ENCODE assay signal across 8 mouse cellular contexts in the genomic region with DNA sequence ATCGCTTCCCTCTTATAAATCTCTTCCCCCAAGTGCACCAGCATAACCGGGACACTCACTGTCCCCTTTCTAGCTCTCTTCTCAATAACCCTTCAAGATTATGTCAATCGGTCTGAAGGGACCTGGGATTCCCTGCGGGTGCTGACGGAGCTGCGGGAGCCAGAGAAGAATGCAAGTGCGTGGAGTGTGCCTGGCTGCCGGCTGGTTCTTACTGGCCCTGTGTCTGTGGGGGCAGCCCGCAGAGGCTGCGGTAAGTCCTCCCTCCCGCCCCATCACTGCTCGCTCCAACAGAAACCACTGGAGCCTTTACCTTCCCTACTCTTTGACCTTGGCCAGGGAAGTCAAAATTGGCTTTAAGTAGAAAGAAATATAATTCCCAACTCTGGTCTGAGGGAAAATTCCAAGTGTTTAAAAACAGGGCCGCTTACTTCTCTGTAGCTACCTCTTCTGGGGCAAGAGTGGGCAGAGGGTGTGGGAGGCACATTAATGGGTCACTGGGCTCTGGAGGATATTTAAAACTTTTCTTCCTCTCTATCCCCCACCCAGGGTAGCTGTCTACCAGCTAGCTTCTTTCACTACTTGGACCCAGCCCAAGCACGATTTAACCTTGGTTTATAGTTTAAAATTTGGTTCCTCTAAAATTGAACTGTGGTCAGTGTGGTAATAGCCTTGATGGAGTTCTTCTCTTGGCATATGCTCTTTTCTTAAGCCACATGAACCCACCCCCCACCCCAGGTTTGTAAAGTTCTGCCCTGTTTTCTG. TPM values are rescaled to one million over a fixed set of nuclear protein-coding genes. Genes with fewer than 3 reads are reported as not detected.
DNase-seq lines count a peak whose midpoint lies in the region; ATAC-seq and TF ChIP-seq lines count a peak whose summit lies in the region.

No protein-coding gene starts in this region.

- no peak for TF ChIP-seq EP300 in ES-Bruce4 (IDR thresholded peaks at IDR 0.05; ENCODE audit: insufficient read depth, low read depth, low read length)
- no peak for TF ChIP-seq EP300 in liver, postnatal 0 days (IDR thresholded peaks at IDR 0.05; ENCODE audit: low read depth)

- peak overlapping the region; percentile 71 for H3K4me3 ChIP-seq in ES-Bruce4 (ENCODE audit: low read depth, low read length)
- peak overlapping the region; percentile 40 for H3K4me3 ChIP-seq in forebrain, embryonic 15.5 days
- H3K4me3 ChIP-seq in intestine, postnatal 0 days (ENCODE audit: low read depth, low read length) = peak overlapping the region; percentile 43
- H3K4me3 ChIP-seq in liver, postnatal 0 days (ENCODE audit: low read depth, low read length) = peak overlapping the region; percentile 43
- H3K4me3 ChIP-seq in stomach, embryonic 16.5 days (replicated peaks; ENCODE audit: low read length) = peak overlapping the region; percentile 64

- H3K27me3 ChIP-seq in ES-Bruce4 (ENCODE audit: control insufficient read depth, insufficient read depth, low read length, poor library complexity, severe bottlenecking) = no peaks in the 10 kb centered on the region
- no peaks in the 10 kb centered on the region for H3K27me3 ChIP-seq in forebrain, embryonic 15.5 days
- H3K27me3 ChIP-seq in intestine, postnatal 0 days (replicated peaks; ENCODE audit: control insufficient read depth, insufficient read depth, low read length) = 0 out of 2 replicates have a peak, but pooled peaks cover 6% of the 10 kb centered on the region
- H3K27me3 ChIP-seq in liver, postnatal 0 days (ENCODE audit: insufficient read depth, low read length) = peaks cover 2% of the 10 kb centered on the region; the same call in 1 of the 2 replicates
- H3K27me3 ChIP-seq in stomach, embryonic 16.5 days (ENCODE audit: control insufficient read depth, insufficient read depth, low read length) = peaks cover 9% of the 10 kb centered on the region; the same call in 1 of the 2 replicates

- TF ChIP-seq CTCF in ES-Bruce4 (IDR thresholded peaks at IDR 0.05; ENCODE audit: low read depth, low read length) = no peak
- TF ChIP-seq CTCF in intestine, postnatal 0 days (IDR thresholded peaks at IDR 0.05; ENCODE audit: low read depth) = no peak
- TF ChIP-seq CTCF in liver, postnatal 0 days (IDR thresholded peaks at IDR 0.05; ENCODE audit: low read depth) = no peak

- H3K36me3 ChIP-seq in ES-Bruce4 (ENCODE audit: control insufficient read depth, insufficient read depth, low read length, poor library complexity, severe bottlenecking) = no peaks in the 10 kb centered on the region
- no peaks in the 10 kb centered on the region for H3K36me3 ChIP-seq in forebrain, embryonic 15.5 days
- no peaks in the 10 kb centered on the region for H3K36me3 ChIP-seq in intestine, postnatal 0 days (ENCODE audit: control insufficient read depth, insufficient read depth)
- H3K36me3 ChIP-seq in liver, postnatal 0 days (replicated peaks; ENCODE audit: insufficient read depth, low read length) = no peaks in the 10 kb centered on the region
- no peaks in the 10 kb centered on the region for H3K36me3 ChIP-seq in stomach, embryonic 16.5 days (ENCODE audit: control insufficient read depth, insufficient read depth, low read length)

- ATAC-seq in forebrain, embryonic 15.5 days (replicated peaks) = peak; percentile 84
- ATAC-seq in intestine, postnatal 0 days = 0 out of 2 replicates have a peak, but pooled peaks have one; percentile 31
- ATAC-seq in liver, postnatal 0 days = peak; percentile 36; the same call in 1 of the 2 replicates
- ATAC-seq in stomach, embryonic 16.5 days (ENCODE audit: insufficient read depth, low FRiP score) = 0 out of 2 replicates have a peak, but pooled peaks have one; percentile 53

- WGBS in forebrain, embryonic 15.5 days = 27% methylated on average over 14 of the region's 14 CpGs
- WGBS in intestine, postnatal 0 days = 20% methylated on average over 14 of the region's 14 CpGs
- WGBS in liver, postnatal 0 days (ENCODE audit: insufficient replicate concordance) = 17% methylated on average over 14 of the region's 14 CpGs
- 17% methylated on average over 14 of the region's 14 CpGs for WGBS in stomach, embryonic 16.5 days

- peak overlapping the region; percentile 58 for H3K9ac ChIP-seq in ES-Bruce4 (ENCODE audit: low read depth, poor library complexity, severe bottlenecking)
- H3K9ac ChIP-seq in forebrain, embryonic 15.5 days (replicated peaks) = peak overlapping the region; percentile 43
- H3K9ac ChIP-seq in intestine, postnatal 0 days (ENCODE audit: low read depth, low read length) = no peak overlapping the region
- peak overlapping the region; percentile 41; the same call in 1 of the 2 replicates for H3K9ac ChIP-seq in liver, postnatal 0 days (replicated peaks)
- peak overlapping the region; percentile 75 for H3K9ac ChIP-seq in stomach, embryonic 16.5 days (ENCODE audit: low read length)

- no peak for TF ChIP-seq POLR2A in ES-Bruce4 (IDR thresholded peaks at IDR 0.05; ENCODE audit: insufficient read depth, low read length)

- DNase-seq in cerebellum, postnatal 25 days = peak; percentile 4 to 7
- DNase-seq in cerebellum, adult 11-12 months = no peak
- DNase-seq in liver, postnatal 0 days = peak; percentile 10
- DNase-seq in cerebellum, adult 9-11 months = no peak

- no peaks in the 10 kb centered on the region for H3K4me1 ChIP-seq in ES-Bruce4 (ENCODE audit: control insufficient read depth, insufficient read depth, low read length)
- H3K4me1 ChIP-seq in forebrain, embryonic 15.5 days = no peaks in the 10 kb centered on the region
- H3K4me1 ChIP-seq in intestine, postnatal 0 days (replicated peaks; ENCODE audit: control insufficient read depth, insufficient read depth, low read length) = no peaks in the 10 kb centered on the region
- H3K4me1 ChIP-seq in liver, postnatal 0 days (ENCODE audit: insufficient read depth) = no peaks in the 10 kb centered on the region
- no peaks in the 10 kb centered on the region for H3K4me1 ChIP-seq in stomach, embryonic 16.5 days (ENCODE audit: control insufficient read depth, insufficient read depth, low read length)

- no peaks in the 10 kb centered on the region for H3K9me3 ChIP-seq in ES-Bruce4 (replicated peaks; ENCODE audit: control insufficient read depth, insufficient read depth, low read length, poor library complexity, severe bottlenecking)
- H3K9me3 ChIP-seq in forebrain, embryonic 15.5 days = no peaks in the 10 kb centered on the region
- H3K9me3 ChIP-seq in intestine, postnatal 0 days (ENCODE audit: control insufficient read depth) = no peaks in the 10 kb centered on the region
- no peaks in the 10 kb centered on the region for H3K9me3 ChIP-seq in liver, postnatal 0 days (ENCODE audit: low read length)
- H3K9me3 ChIP-seq in stomach, embryonic 16.5 days (replicated peaks; ENCODE audit: control insufficient read depth, low read length) = no peaks in the 10 kb centered on the region

- H3K4me2 ChIP-seq in forebrain, embryonic 15.5 days (replicated peaks) = peak overlapping the region; percentile 58
- H3K4me2 ChIP-seq in intestine, postnatal 0 days (replicated peaks; ENCODE audit: low read depth) = peak overlapping the region; percentile 66
- H3K4me2 ChIP-seq in liver, postnatal 0 days (ENCODE audit: low read depth, low read length) = peak overlapping the region; percentile 71
- H3K4me2 ChIP-seq in stomach, embryonic 16.5 days (ENCODE audit: low read depth, low read length) = peak overlapping the region; percentile 59

- H3K27ac ChIP-seq in ES-Bruce4 (ENCODE audit: insufficient read depth, low read length) = no peak overlapping the region
- H3K27ac ChIP-seq in forebrain, embryonic 15.5 days (replicated peaks) = no peak overlapping the region
- H3K27ac ChIP-seq in intestine, postnatal 0 days (ENCODE audit: low read depth, low read length) = no peak overlapping the region
- no peak overlapping the region for H3K27ac ChIP-seq in liver, postnatal 0 days (ENCODE audit: low read depth)
- peak overlapping the region; percentile 73 for H3K27ac ChIP-seq in stomach, embryonic 16.5 days (ENCODE audit: low read length)

RNA-seq across cellular contexts. Expression of gene Col4a5, which starts 0.6 kb away (rescaled TPM):
- polyA plus RNA-seq in ES-Bruce4 (2011; ENCODE audit: insufficient read depth, insufficient read length, low read depth, missing spikeins) = 2.9 and 3.1 TPM in 2 replicates
- 5.4 and 5.6 TPM in 2 replicates for polyA plus RNA-seq in forebrain, embryonic 15.5 days (2015; fragmentation: Nextera tagmentation; extraction: Ambion mirVana)
- polyA plus RNA-seq in intestine, postnatal 0 days (2015; fragmentation: Nextera tagmentation; extraction: Ambion mirVana) = 5.0 and 5.5 TPM in 2 replicates
- polyA plus RNA-seq in liver, postnatal 0 days (2015; fragmentation: Nextera tagmentation; extraction: Ambion mirVana) = 0.53 and 0.62 TPM in 2 replicates
- 51.4 and 53.7 TPM in 2 replicates for polyA plus RNA-seq in stomach, embryonic 16.5 days (2015; fragmentation: Nextera tagmentation; extraction: Ambion mirVana)

RNA-seq across cellular contexts. Expression of gene Col4a6, which starts 1.9 kb away (rescaled TPM):
- 0.53 and 0.96 TPM in 2 replicates for polyA plus RNA-seq in ES-Bruce4 (2011; ENCODE audit: insufficient read depth, insufficient read length, low read depth, missing spikeins)
- polyA plus RNA-seq in forebrain, embryonic 15.5 days (2015; fragmentation: Nextera tagmentation; extraction: Ambion mirVana) = 1.5 and 1.6 TPM in 2 replicates
- 0.80 TPM in 2 replicates for polyA plus RNA-seq in intestine, postnatal 0 days (2015; fragmentation: Nextera tagmentation; extraction: Ambion mirVana)
- polyA plus RNA-seq in liver, postnatal 0 days (2015; fragmentation: Nextera tagmentation; extraction: Ambion mirVana) = 0.06 and 0.08 TPM in 2 replicates
- 14.5 and 14.6 TPM in 2 replicates for polyA plus RNA-seq in stomach, embryonic 16.5 days (2015; fragmentation: Nextera tagmentation; extraction: Ambion mirVana)

Comparison
In these comparisons a context has a peak if more than half of its experiments do, and no peak if none do; other contexts are left out.
1. DNase-seq: peak in cerebellum, postnatal 25 days (2 of 2) and liver, postnatal 0 days (single experiment); none in cerebellum, adult 11-12 months (single experiment) and cerebellum, adult 9-11 months (single experiment).
2. ATAC-seq: peak in every context shown above with its lines; median percentile 84 in forebrain, embryonic 15.5 days; 53 in stomach, embryonic 16.5 days; 36 in liver, postnatal 0 days; 31 in intestine, postnatal 0 days.
3. Peak in every context shown above with its lines, with median percentiles within 50 percentile points of each other: H3K4me3 ChIP-seq and H3K4me2 ChIP-seq.